Mouse (Mus musculus) hindbrain, embryonic 12.5 days (tissue): ENCODE results near the gene Cabin1. TPM values are rescaled to one million over a fixed set of nuclear protein-coding genes. Genes with fewer than 3 reads are reported as not detected.

Experiments used
- ATAC-seq: fragments of 200-750 bp; cut with Nextera tagmentation; 2 replicates; pipeline ENCODE4 v1.8.0; 2017; ENCODE audit warnings: moderate TSS enrichment; ENCODE audit not compliant: low FRiP score
- H3K27ac ChIP-seq: fragments of 300-500 bp; sonication (generic); 2 replicates; pipeline ENCODE4 v1.5.1; 2016; ENCODE audit warnings: mild to moderate bottlenecking
- H3K27me3 ChIP-seq: fragments of 300-500 bp; sonication (generic); 2 replicates; pipeline ENCODE4 v1.6.1; 2016; ENCODE audit warnings: mild to moderate bottlenecking
- H3K36me3 ChIP-seq: fragments of 300-500 bp; sonication (generic); 2 replicates; pipeline ENCODE4 v1.6.1; 2016; ENCODE audit warnings: mild to moderate bottlenecking
- H3K4me1 ChIP-seq: fragments of 300-500 bp; sonication (generic); 2 replicates; pipeline ENCODE4 v1.6.1; 2016
- H3K4me2 ChIP-seq: fragments of 300-500 bp; sonication (generic); replicated peaks from 2 replicates; pipeline ENCODE4 v1.6.1; 2016; ENCODE audit warnings: mild to moderate bottlenecking
- H3K4me3 ChIP-seq: fragments of 300-500 bp; sonication (generic); 2 replicates; pipeline ENCODE4 v1.5.1; 2016; ENCODE audit warnings: mild to moderate bottlenecking
- H3K9ac ChIP-seq: fragments of 300-500 bp; sonication (generic); 2 replicates; pipeline ENCODE4 v1.6.1; 2016; ENCODE audit warnings: mild to moderate bottlenecking, moderate library complexity
- H3K9me3 ChIP-seq: fragments of 300-500 bp; sonication (generic); replicated peaks from 2 replicates; pipeline ENCODE4 v1.6.1; 2016; ENCODE audit warnings: mild to moderate bottlenecking
- WGBS: fragments of 180-500 bp; shearing (Covaris S2); methylation state at CpG from one replicate; pipeline ENCODE4 v1.1.7; 2016; 5-methylcytosine and 5-hydroxymethylcytosine counted together
- polyA plus RNA-seq: library from polyadenylated mRNA; unstranded; fragments of >200 nt; fragmentation: Nextera tagmentation; extraction: Ambion mirVana; gene quantifications from 2 replicates; pipeline ENCODE4 v1.2.1, GENCODE M21; 2016

The Cabin1 gene
- polyA plus RNA-seq, 1 experiment from 2014 or later: 44.1 TPM

GRCm38 (mm10) chr10:75762413-75762812 lies 1.7 kb downstream of the Cabin1 start:
- Histone ChIP-seq H3K27me3 (no peaks in the 10 kb centered on the region), H3K9ac (no peak overlapping the region), H3K4me1 (peaks cover 17% of the 10 kb centered on the region), H3K9me3 (no peaks in the 10 kb centered on the region), H3K36me3 (0 out of 2 replicates have a peak, but pooled peaks cover 25% of the 10 kb centered on the region), H3K4me3 (no peak overlapping the region), H3K27ac (no peak overlapping the region), H3K4me2 (peak overlapping the region; percentile 83; the same call in 1 of the 2 replicates)
- 97% methylated on average over 3 of the region's 3 CpGs for WGBS
- ATAC-seq: no peak

- no peak for ATAC-seq
- Histone ChIP-seq H3K9me3 (no peaks in the 10 kb centered on the region), H3K9ac (no peak overlapping the region), H3K27ac (no peak overlapping the region), H3K4me1 (peaks cover 17% of the 10 kb centered on the region), H3K4me2 (no peak overlapping the region), H3K36me3 (peaks cover 34% of the 10 kb centered on the region), H3K27me3 (no peaks in the 10 kb centered on the region), H3K4me3 (no peak overlapping the region)
- 97% methylated on average over 3 of the region's 3 CpGs for whole genome bisulfite sequencing
These were observed 3.8 kb downstream of the Cabin1 start for GRCm38 (mm10) chr10:75760311-75760710.

GRCm38 (mm10) chr10:75756719-75757118 lies 7.4 kb downstream of the Cabin1 start:
- Histone ChIP-seq H3K27ac (no peak overlapping the region), H3K9me3 (no peaks in the 10 kb centered on the region), H3K9ac (0 out of 2 replicates have a peak overlapping the region, but pooled peaks have one; percentile 13), H3K4me2 (no peak overlapping the region), H3K4me1 (no peaks in the 10 kb centered on the region), H3K27me3 (no peaks in the 10 kb centered on the region), H3K36me3 (peaks cover 69% of the 10 kb centered on the region), H3K4me3 (no peak overlapping the region)
- 94% methylated on average over 11 of the region's 11 CpGs for WGBS
- ATAC-seq: no peak

GRCm38 (mm10) chr10:75744017-75744416 lies 20.1 kb downstream of the Cabin1 start:
- Histone ChIP-seq H3K27ac (peak overlapping the region; percentile 30; the same call in 1 of the 2 replicates), H3K36me3 (peaks cover 85% of the 10 kb centered on the region), H3K4me2 (no peak overlapping the region), H3K4me1 (no peaks in the 10 kb centered on the region), H3K9ac (no peak overlapping the region), H3K4me3 (no peak overlapping the region), H3K9me3 (no peaks in the 10 kb centered on the region), H3K27me3 (no peaks in the 10 kb centered on the region)
- 49% methylated on average over 3 of the region's 3 CpGs for WGBS
- ATAC-seq: peak; percentile 83

GRCm38 (mm10) chr10:75743369-75743768 lies 20.8 kb downstream of the Cabin1 start:
- H3K36me3 ChIP-seq: peaks cover 85% of the 10 kb centered on the region

GRCm38 (mm10) chr10:75740866-75741265 lies 23.3 kb downstream of the Cabin1 start:
- H3K36me3 ChIP-seq: peaks cover 84% of the 10 kb centered on the region
- no peak for ATAC-seq

More at GRCm38 (mm10) chr10:75743369-75743768, 20.8 kb downstream of the Cabin1 start:
- Histone ChIP-seq H3K27ac (no peak overlapping the region), H3K9me3 (no peaks in the 10 kb centered on the region), H3K27me3 (no peaks in the 10 kb centered on the region), H3K4me1 (no peaks in the 10 kb centered on the region), H3K4me3 (no peak overlapping the region), H3K9ac (no peak overlapping the region), H3K4me2 (no peak overlapping the region)
- ATAC-seq: no peak
- 92% methylated on average over 12 of the region's 12 CpGs for WGBS

GRCm38 (mm10) chr10:75725449-75725848 lies 38.7 kb downstream of the Cabin1 start:
- H3K4me2 ChIP-seq: no peak overlapping the region
- no peaks in the 10 kb centered on the region for H3K27me3 ChIP-seq
- no peaks in the 10 kb centered on the region for H3K9me3 ChIP-seq
- no peak overlapping the region for H3K4me3 ChIP-seq
- H3K9ac ChIP-seq: no peak overlapping the region
- peaks cover 84% of the 10 kb centered on the region for H3K36me3 ChIP-seq
- 92% methylated on average over 7 of the region's 7 CpGs for WGBS
- H3K27ac ChIP-seq: no peak overlapping the region
- H3K4me1 ChIP-seq: no peaks in the 10 kb centered on the region
- no peak for ATAC-seq

More at GRCm38 (mm10) chr10:75740866-75741265, 23.3 kb downstream of the Cabin1 start:
- H3K9ac ChIP-seq: no peak overlapping the region
- H3K4me1 ChIP-seq: no peaks in the 10 kb centered on the region
- H3K4me2 ChIP-seq: no peak overlapping the region
- no peaks in the 10 kb centered on the region for H3K27me3 ChIP-seq
- no peak overlapping the region for H3K27ac ChIP-seq
- H3K9me3 ChIP-seq: no peaks in the 10 kb centered on the region
- WGBS: 95% methylated on average over 3 of the region's 3 CpGs
- no peak overlapping the region for H3K4me3 ChIP-seq

- peaks cover 87% of the 10 kb centered on the region for H3K36me3 ChIP-seq
- ATAC-seq: no peak
- H3K9me3 ChIP-seq: no peaks in the 10 kb centered on the region
- 88% methylated on average over 5 of the region's 5 CpGs for WGBS
- no peak overlapping the region for H3K9ac ChIP-seq
- no peak overlapping the region for H3K4me2 ChIP-seq
- H3K4me3 ChIP-seq: no peak overlapping the region
- no peaks in the 10 kb centered on the region for H3K27me3 ChIP-seq
- no peak overlapping the region for H3K27ac ChIP-seq
- no peaks in the 10 kb centered on the region for H3K4me1 ChIP-seq
These were observed 43.9 kb downstream of the Cabin1 start for GRCm38 (mm10) chr10:75720215-75720614.

- no peaks in the 10 kb centered on the region for H3K9me3 ChIP-seq
- peaks cover 86% of the 10 kb centered on the region for H3K36me3 ChIP-seq
- 74% methylated on average over 3 of the region's 3 CpGs for WGBS
- H3K27ac ChIP-seq: no peak overlapping the region
- no peak for ATAC-seq
- H3K4me3 ChIP-seq: no peak overlapping the region
- no peak overlapping the region for H3K4me2 ChIP-seq
- H3K9ac ChIP-seq: no peak overlapping the region
- no peaks in the 10 kb centered on the region for H3K27me3 ChIP-seq
- H3K4me1 ChIP-seq: no peaks in the 10 kb centered on the region
These were observed 49.3 kb downstream of the Cabin1 start for GRCm38 (mm10) chr10:75714795-75715194.

- H3K36me3 ChIP-seq: peaks cover 81% of the 10 kb centered on the region
These were observed 51.1 kb downstream of the Cabin1 start for GRCm38 (mm10) chr10:75713026-75713425.

GRCm38 (mm10) chr10:75710210-75710609 lies 53.9 kb downstream of the Cabin1 start:
- WGBS: 88% methylated on average over 2 of the region's 2 CpGs

More at GRCm38 (mm10) chr10:75713026-75713425, 51.1 kb downstream of the Cabin1 start:
- no peaks in the 10 kb centered on the region for H3K9me3 ChIP-seq
- H3K27ac ChIP-seq: no peak overlapping the region
- no peaks in the 10 kb centered on the region for H3K27me3 ChIP-seq
- no peak for ATAC-seq
- no peak overlapping the region for H3K4me2 ChIP-seq
- H3K4me1 ChIP-seq: no peaks in the 10 kb centered on the region
- 94% methylated on average over 11 of the region's 11 CpGs for WGBS
- H3K9ac ChIP-seq: no peak overlapping the region
- H3K4me3 ChIP-seq: no peak overlapping the region

GRCm38 (mm10) chr10:75709261-75709660 lies 54.9 kb downstream of the Cabin1 start:
- Histone ChIP-seq H3K27me3 (no peaks in the 10 kb centered on the region), H3K9me3 (no peaks in the 10 kb centered on the region), H3K36me3 (peaks cover 73% of the 10 kb centered on the region), H3K27ac (no peak overlapping the region), H3K4me2 (no peak overlapping the region), H3K9ac (no peak overlapping the region), H3K4me3 (no peak overlapping the region), H3K4me1 (0 out of 2 replicates have a peak, but pooled peaks cover 1% of the 10 kb centered on the region)
- 90% methylated on average over 9 of the region's 9 CpGs for WGBS
- no peak for ATAC-seq

More at GRCm38 (mm10) chr10:75710210-75710609, 53.9 kb downstream of the Cabin1 start:
- no peak for ATAC-seq
- no peaks in the 10 kb centered on the region for H3K27me3 ChIP-seq
- no peak overlapping the region for H3K27ac ChIP-seq
- no peaks in the 10 kb centered on the region for H3K9me3 ChIP-seq
- no peak overlapping the region for H3K4me2 ChIP-seq
- no peak overlapping the region for H3K4me3 ChIP-seq
- H3K36me3 ChIP-seq: peaks cover 79% of the 10 kb centered on the region
- no peak overlapping the region for H3K9ac ChIP-seq
- no peaks in the 10 kb centered on the region for H3K4me1 ChIP-seq

GRCm38 (mm10) chr10:75708633-75708992 lies 55.5 kb downstream of the Cabin1 start:
- H3K9ac ChIP-seq: no peak overlapping the region
- H3K27me3 ChIP-seq: no peaks in the 10 kb centered on the region
- H3K4me3 ChIP-seq: no peak overlapping the region
- H3K27ac ChIP-seq: no peak overlapping the region
- H3K36me3 ChIP-seq: peaks cover 70% of the 10 kb centered on the region
- WGBS: 36% methylated on average over 9 of the region's 9 CpGs
- peak; percentile 67 for ATAC-seq
- no peak overlapping the region for H3K4me2 ChIP-seq
- 0 out of 2 replicates have a peak, but pooled peaks cover 3% of the 10 kb centered on the region for H3K4me1 ChIP-seq
- no peaks in the 10 kb centered on the region for H3K9me3 ChIP-seq
